Mouse (Mus musculus) liver, embryonic 14.5 days (tissue): Measurements from ENCODE around the gene Nop9. TPM values are rescaled to one million over a fixed set of nuclear protein-coding genes. Genes with fewer than 3 reads are reported as not detected.

Source experiments
- ATAC-seq: fragments of 200-750 bp; cut with Nextera tagmentation; 2 replicates; pipeline ENCODE4 v1.8.0; 2017; ENCODE audit warnings: moderate number of reproducible peaks, mild to moderate bottlenecking, moderate library complexity; ENCODE audit not compliant: insufficient read depth
- DNase-seq, 3 experiments: peaks; one replicate each; pipeline ENCODE4 v3.0.0-alpha.2; 2012 to 2013; ENCODE audit warnings: low read depth in 3 of 3, low spot score in 3 of 3
- H3K27ac ChIP-seq: fragments of 300-500 bp; sonication (generic); 2 replicates; pipeline ENCODE4 v1.5.1; 2014; ENCODE audit warnings: moderate library complexity, mild to moderate bottlenecking, control low read depth, inconsistent platforms
- H3K27me3 ChIP-seq: fragments of 300-500 bp; sonication (generic); 2 replicates; pipeline ENCODE4 v1.6.1; 2014; ENCODE audit warnings: mild to moderate bottlenecking, low read length, moderate library complexity; ENCODE audit not compliant: control insufficient read depth, insufficient read depth
- H3K36me3 ChIP-seq: fragments of 300-500 bp; sonication (generic); replicated peaks from 2 replicates; pipeline ENCODE4 v1.6.1; 2014; ENCODE audit warnings: low read depth; ENCODE audit not compliant: control insufficient read depth, insufficient read depth
- H3K4me1 ChIP-seq, 2 experiments: fragments of 200-500 bp in 1 of 2; fragments of 300-500 bp in 1 of 2; sonication (generic) in 1 of 2; replicated peaks; 2 replicates each; pipeline ENCODE4 v1.6.1; 2012 to 2014; ENCODE audit warnings: antibody characterized with exemption in 1 of 2, inconsistent platforms in 1 of 2, low read length in 1 of 2; ENCODE audit not compliant: control insufficient read depth in 2 of 2, insufficient read depth in 2 of 2
- H3K4me2 ChIP-seq: fragments of 300-500 bp; sonication (generic); 2 replicates; pipeline ENCODE4 v1.6.1; 2014; ENCODE audit warnings: low read depth, mild to moderate bottlenecking, control low read depth, moderate library complexity
- H3K4me3 ChIP-seq, 2 experiments: fragments of 200-500 bp in 1 of 2; fragments of 300-500 bp in 1 of 2; sonication (generic) in 1 of 2; 2 replicates each; pipeline ENCODE4 v1.5.1; 2012 to 2014; ENCODE audit warnings: low read depth in 2 of 2, low read length in 2 of 2, mild to moderate bottlenecking in 2 of 2, control low read depth in 1 of 2, inconsistent platforms in 1 of 2, moderate library complexity in 1 of 2; ENCODE audit not compliant: insufficient read depth in 1 of 2
- H3K9ac ChIP-seq: fragments of 300-500 bp; sonication (generic); replicated peaks from 2 replicates; pipeline ENCODE4 v1.6.1; 2014; ENCODE audit warnings: mild to moderate bottlenecking, control low read depth, moderate library complexity
- H3K9me3 ChIP-seq: fragments of 300-500 bp; sonication (generic); 2 replicates; pipeline ENCODE4 v1.6.1; 2016; ENCODE audit warnings: low read length, mixed read lengths; ENCODE audit not compliant: control insufficient read depth
- CTCF ChIP-seq: IDR thresholded peaks from 2 replicates; pipeline ENCODE4 v1.5.1; 2016; ENCODE audit warnings: antibody characterized with exemption, low read depth, control low read depth
- EP300 ChIP-seq: IDR thresholded peaks from 2 replicates; pipeline ENCODE4 v1.6.1; 2016; ENCODE audit warnings: antibody characterized with exemption, low read depth
- whole genome bisulfite sequencing: fragments of 180-500 bp; shearing (Covaris S2); extraction: QIAGEN DNeasy Blood & Tissue Kit; methylation state at CpG from one replicate; pipeline ENCODE4 v1.1.7; 2014; ENCODE audit not compliant: insufficient replicate concordance; 5-methylcytosine and 5-hydroxymethylcytosine counted together
- polyA plus RNA-seq, 2 experiments: library from polyadenylated mRNA; depleted of rRNA in 1 of 2; stranded (reverse) in 1 of 2; unstranded in 1 of 2; fragments of >200 nt; fragmentation: Nextera tagmentation in 1 of 2; extraction: Ambion mirVana in 1 of 2; gene quantifications; 2 replicates each; pipeline versions ENCODE4 v1.2.1 to v1.2.3; 2012 to 2014

Gene Nop9
- polyA plus RNA-seq, 2 experiments: 13.2 to 20.8 TPM

- Histone ChIP-seq H3K36me3 (no peaks in the 10 kb centered on the region), H3K9ac (no peak overlapping the region), H3K4me3 (peak overlapping the region; percentile 7 to 37), H3K4me1 (peaks cover 9 to 31% of the 10 kb centered on the region in 2 experiments), H3K27ac (no peak overlapping the region), H3K9me3 (no peaks in the 10 kb centered on the region), H3K4me2 (peak overlapping the region; percentile 66), H3K27me3 (peaks cover 13% of the 10 kb centered on the region)
- DNase-seq (no peak), ATAC-seq (peak; percentile 22; the same call in 1 of the 2 replicates)
- 14% methylated on average over 52 of the region's 52 CpGs for WGBS
- peak; percentile 68 for TF ChIP-seq CTCF
- TF ChIP-seq EP300: no peak
Observed at GRCm38 (mm10) chr14:55767519-55768414, 22.3 kb downstream of the Nop9 start.

- H3K9me3 ChIP-seq: no peaks in the 10 kb centered on the region
- peak overlapping the region; percentile 32; the same call in 1 of the 2 replicates for H3K4me2 ChIP-seq
- no peak for ATAC-seq
- no peak overlapping the region for H3K9ac ChIP-seq
- no peak for DNase-seq
- peaks cover 6% of the 10 kb centered on the region; the same call in 1 of the 2 replicates for H3K27me3 ChIP-seq
- no peak for TF ChIP-seq EP300
- no peak for TF ChIP-seq CTCF
- H3K36me3 ChIP-seq: no peaks in the 10 kb centered on the region
- 74% methylated on average over 6 of the region's 6 CpGs for WGBS
- no peak overlapping the region for H3K4me3 ChIP-seq
- no peak overlapping the region for H3K27ac ChIP-seq
- peaks cover 9 to 31% of the 10 kb centered on the region in 2 experiments for H3K4me1 ChIP-seq
Observed at GRCm38 (mm10) chr14:55768555-55768954, 23.1 kb downstream of the Nop9 start.

- Histone ChIP-seq H3K27ac (no peak overlapping the region), H3K9ac (no peak overlapping the region), H3K27me3 (peaks cover 6% of the 10 kb centered on the region; the same call in 1 of the 2 replicates), H3K4me3 (no peak overlapping the region), H3K4me1 (peaks cover 9 to 28% of the 10 kb centered on the region in 2 experiments), H3K36me3 (no peaks in the 10 kb centered on the region), H3K4me2 (peak overlapping the region; percentile 32), H3K9me3 (no peaks in the 10 kb centered on the region)
- 26% methylated on average over 16 of the region's 16 CpGs for WGBS
- no peak for TF ChIP-seq CTCF
- peak; percentile 30; the same call in 1 of the 2 replicates for TF ChIP-seq EP300
- ATAC-seq (peak; percentile 75), DNase-seq (peak in 1 of 3 experiments; percentile 45)
Observed at GRCm38 (mm10) chr14:55769087-55769703, 23.7 kb downstream of the Nop9 start.

GRCm38 (mm10) chr14:55776711-55777110, 31.2 kb downstream of the Nop9 start:
- H3K36me3 ChIP-seq: no peaks in the 10 kb centered on the region
- no peak overlapping the region for H3K9ac ChIP-seq
- H3K9me3 ChIP-seq: no peaks in the 10 kb centered on the region
- no peak for TF ChIP-seq EP300
- no peak for TF ChIP-seq CTCF
- H3K4me2 ChIP-seq: no peak overlapping the region
- ATAC-seq (no peak), DNase-seq (no peak)
- 42% methylated on average over 7 of the region's 7 CpGs for WGBS
- no peak overlapping the region for H3K27ac ChIP-seq
- H3K27me3 ChIP-seq: no peaks in the 10 kb centered on the region
- H3K4me3 ChIP-seq: no peak overlapping the region
- H3K4me1 ChIP-seq: peaks cover 5 to 13% of the 10 kb centered on the region in 2 experiments; a peak in 3 of 4 replicates

DNA sequence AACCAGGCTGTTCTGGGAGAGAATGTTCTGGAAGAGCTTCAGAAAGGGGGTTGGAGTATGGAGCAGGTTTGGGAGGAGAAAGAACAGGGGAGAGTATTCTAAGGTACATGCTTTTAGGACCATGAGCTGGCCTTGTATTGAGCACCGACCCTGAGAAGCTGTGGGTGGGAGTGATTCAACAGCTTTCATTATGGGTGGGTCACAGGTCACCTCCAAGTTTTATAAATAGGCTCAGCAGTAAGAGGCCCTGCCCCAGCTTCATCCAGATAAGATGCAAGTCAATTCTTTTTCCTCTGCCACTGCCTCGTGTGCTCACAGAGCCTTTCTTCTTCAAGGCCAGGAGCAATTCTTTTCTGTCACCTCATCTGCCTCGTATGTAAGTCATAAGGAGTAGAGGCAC, 31.7 kb downstream of the Nop9 start:
- Histone ChIP-seq H3K9ac (no peak overlapping the region), H3K4me3 (no peak overlapping the region), H3K27me3 (no peaks in the 10 kb centered on the region; the same call in 1 of the 2 replicates), H3K27ac (no peak overlapping the region), H3K4me2 (no peak overlapping the region), H3K4me1 (peaks cover 5 to 13% of the 10 kb centered on the region in 2 experiments; a peak in 3 of 4 replicates), H3K9me3 (no peaks in the 10 kb centered on the region), H3K36me3 (no peaks in the 10 kb centered on the region)
- 16% methylated on average over 3 of the region's 3 CpGs for WGBS
- no peak for DNase-seq
- no peak for ATAC-seq
- TF ChIP-seq EP300 (no peak), CTCF (no peak)
